Mouse (Mus musculus) liver (tissue): ENCODE results near the gene Nr4a1.

Experiments
- DNase-seq: peaks from one replicate; pipeline ENCODE4 v3.0.0-alpha.2; 2020; ENCODE audit warnings: mixed read lengths

The Nr4a1 gene

DNA sequence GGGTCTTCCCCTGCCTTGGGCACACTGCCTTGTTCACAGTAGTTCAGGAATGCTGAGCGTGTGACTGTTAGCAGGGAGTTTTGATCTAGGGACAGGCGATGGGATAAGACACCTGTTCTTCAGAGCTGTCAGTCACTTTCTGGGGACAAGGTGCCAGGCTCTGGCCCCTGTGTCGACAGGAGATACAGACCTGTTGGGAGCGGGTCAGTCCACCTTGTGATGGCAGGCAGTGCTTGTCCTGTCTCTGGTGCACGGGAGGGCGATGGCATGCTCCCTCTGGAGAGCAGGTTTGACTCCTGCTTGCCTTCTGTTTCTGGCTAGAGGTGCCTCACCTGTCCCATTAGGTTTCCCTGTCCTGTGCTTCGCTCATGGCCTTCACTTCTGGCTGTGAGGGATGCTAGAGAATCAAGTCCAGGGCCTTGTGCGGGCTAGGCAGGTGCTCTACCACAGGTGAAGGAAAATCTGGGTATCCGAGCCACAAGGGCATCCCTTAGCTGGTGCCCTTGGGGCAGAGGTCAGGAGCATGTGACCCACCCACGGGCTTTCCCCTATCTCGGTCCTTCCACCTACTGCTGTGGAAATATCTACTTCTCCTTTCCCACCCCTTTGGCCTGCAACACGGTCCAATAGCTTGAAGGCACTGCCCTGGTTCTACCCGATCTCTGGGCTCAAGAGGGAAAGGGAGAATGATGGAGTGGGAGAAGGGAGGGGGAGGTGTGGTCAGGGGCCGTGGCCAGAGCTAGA, 2.6 kb downstream of the Nr4a1 start:
- no peak for DNase-seq

DNA sequence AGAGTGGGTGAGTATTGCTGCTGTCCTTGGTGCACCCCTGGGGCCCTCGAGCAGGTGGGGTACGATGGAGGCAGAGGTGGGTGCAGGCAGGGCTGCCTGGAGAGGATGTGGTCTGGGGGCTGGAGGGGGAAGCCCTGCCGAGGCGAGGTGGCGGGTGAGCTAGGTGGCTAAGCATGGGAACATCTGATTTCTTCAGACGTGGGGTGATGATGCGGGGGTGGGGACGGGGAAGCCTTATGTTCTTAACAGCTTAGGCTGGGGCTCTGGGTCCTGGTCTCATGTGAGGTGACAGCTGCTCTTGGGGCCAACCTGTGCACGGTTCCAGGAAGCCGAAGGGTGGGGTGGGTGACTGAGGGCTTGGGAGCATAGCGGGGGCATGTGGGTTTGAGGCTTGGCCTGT, 4.4 kb downstream of the Nr4a1 start:
- no peak for DNase-seq

DNA sequence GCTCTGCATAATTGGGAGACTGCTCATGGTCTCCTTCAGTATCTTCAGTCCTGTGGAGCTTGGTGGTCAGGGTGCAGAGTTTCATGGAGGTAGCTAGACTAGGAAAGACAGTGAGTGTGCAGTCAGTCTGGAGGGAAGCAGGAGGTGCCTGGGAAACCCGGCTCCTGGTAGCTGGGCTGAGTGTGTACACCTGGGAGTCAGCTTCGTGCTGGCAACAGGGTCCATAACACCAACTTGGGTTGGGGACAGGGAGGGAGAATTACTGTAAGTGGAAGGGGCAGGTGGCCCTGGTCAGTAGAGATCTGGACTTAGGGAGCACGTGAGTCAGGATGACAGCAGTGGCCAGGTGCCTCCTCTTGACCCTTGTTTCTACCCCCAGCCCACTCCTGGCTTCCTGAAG, 5.9 kb downstream of the Nr4a1 start:
- DNase-seq: no peak

DNA sequence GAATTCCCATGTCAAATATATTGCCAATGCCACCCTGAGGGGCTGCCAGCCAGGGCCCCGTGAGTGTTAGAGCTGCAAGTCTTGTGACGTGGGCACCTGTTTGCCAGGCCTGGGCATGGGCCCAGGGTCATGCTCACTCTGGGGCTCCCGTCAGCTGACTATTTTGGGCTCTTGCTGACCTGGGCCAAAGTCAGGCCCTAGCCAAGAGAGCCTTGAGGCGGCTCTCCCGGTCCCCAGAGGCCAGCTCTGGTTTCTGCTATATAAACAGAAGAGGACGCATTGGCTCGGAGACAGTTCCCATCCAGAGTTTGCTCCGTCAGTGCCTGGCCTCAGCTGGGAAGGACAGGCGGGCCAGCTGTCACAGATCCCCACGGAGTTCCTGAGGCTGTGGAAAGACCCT, 6.3 kb downstream of the Nr4a1 start:
- no peak for DNase-seq

DNA sequence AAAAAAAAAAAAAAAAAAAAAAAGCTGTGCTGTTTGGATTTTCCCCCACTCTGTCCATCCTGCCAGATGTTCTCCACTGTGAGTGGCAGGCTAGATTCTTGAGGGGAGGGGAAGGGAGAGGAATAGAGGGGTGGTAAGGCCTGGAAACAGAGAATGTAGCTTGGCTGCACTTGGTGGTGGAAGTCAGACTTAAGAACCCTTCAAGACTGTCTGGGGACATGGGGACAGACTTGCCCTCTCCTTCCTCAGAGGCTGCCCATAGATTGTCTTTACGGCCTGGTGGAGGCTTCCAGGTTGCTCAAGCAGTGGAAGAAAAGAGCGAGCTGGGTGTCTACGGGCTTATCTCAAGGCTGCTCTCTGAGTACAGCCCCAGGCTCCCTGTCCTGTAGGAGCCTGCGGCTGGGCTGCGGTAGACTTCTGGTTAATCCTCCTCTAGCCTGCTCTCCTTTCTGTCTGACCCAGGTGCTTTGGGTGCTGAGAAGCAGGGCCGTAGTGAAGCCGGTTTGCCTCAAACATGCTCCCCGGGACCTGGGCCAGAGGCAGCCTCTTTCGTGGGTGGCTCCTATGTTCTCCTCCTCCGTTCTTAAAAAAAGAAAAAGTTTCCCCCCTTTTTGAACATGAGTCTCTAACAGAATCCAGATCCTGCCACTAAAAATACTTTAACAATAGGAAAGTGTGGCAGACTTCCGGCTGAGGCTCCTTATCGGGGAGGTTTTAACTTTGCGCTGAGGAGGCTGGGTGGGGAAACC, 7.0 kb downstream of the Nr4a1 start:
- no peak for DNase-seq

DNA sequence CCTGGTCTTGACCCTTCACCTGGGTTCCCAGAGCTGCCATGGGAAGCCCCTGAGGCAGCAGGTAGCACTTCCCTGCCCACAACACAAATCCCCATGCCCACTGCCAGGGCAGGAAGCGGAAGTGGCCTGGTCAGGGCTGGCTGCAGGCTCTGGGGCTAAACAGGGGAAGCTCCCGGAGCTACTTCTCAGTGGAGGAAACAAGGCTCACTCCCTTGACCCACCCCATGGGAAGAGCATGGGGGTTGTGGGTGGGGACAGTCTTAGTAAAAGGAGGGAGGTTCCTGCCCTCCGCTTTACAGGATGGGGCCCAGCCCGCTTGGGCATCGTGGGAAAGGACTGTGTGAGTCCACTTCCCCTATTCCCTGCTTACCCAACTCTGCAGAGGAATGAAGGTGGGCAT, 8.4 kb downstream of the Nr4a1 start:
- peak; percentile 52 for DNase-seq

DNA sequence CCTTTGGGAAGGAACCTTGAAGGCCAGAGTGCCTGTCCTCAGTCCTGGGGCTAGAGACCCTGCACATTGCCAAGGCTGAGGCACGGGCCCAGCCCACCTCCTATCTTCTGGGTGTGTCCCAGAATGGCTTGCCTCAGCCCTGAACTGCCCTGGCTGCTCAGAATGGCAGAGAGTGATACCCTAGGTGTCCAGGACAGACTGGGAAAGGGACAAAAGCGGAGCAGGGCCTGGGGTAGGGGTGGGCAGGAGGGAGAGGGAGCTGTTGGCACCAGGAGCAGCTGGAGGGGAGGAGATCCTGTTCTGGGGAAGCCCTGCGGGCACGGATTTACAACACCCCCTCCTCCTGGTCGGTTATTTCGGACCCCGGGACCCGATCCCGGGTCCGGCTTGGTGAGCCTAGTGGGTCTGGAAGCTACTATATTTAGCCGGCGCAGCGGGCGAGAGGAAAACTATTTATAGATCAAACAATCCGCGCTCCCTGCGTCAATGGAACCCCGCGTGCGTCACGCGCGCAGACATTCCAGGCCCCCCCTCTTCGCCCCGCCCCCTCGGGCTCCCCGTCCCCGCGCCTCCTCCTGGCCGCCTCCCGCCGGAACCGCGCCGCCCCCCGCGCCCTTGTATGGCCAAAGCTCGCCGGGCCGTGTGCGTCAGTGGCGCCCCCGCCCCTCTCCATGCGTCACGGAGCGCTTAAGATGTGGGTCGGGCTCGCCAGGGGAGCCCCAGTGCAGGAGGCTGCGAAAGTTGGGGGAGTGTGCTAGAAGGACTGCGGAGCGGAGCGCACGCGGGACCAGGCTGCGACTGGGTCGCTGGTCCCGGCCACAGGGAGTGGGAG, 12.3 kb downstream of the Nr4a1 start:
- DNase-seq: peak; percentile 81

DNA sequence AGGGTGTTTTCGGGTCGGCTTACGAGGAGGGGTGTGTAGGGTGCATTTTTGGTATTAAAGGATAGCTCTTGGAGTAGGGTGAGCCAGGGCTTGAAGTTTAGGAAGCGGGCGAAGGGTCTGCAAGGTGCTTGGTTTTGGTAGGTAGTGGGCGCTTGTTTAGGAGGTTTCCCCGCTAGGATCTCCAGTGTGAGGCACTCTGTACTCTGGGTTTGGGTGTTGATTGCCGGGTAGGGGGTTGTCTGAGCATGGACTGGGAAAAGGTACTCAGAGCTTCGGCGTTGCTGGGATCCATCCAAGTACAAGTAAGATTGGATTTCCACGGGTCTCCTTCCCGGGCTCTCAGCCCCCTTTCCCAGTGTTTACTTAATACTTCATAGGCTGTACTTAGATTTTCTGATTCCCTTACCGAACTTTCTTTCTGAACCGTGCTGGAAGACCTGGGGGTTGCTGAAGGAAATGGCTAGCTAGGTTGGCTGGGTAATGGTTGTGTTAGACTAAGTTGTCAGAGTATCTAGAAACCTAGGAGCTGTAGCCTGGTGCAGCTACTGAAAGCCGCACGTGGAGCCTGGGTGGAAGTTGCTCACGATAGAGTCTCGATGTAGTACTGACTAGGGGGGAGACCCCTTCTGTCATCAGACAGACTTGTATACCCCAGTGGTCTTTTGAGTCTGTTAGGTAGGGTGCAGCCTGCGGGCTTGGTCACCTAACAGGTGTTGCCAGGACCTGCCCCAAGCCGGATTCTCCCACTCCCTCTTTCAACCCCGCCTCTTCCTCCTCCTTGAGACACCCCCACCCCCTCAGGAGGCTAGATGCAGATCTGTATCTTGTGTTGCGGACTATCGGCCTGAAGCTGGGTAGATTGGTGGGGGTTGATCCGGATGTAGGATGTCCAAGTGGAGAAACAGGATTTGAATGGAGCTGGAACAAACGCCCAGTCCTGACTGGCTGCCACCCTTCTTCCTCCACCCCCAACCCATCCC, 13.3 kb downstream of the Nr4a1 start:
- DNase-seq: no peak

DNA sequence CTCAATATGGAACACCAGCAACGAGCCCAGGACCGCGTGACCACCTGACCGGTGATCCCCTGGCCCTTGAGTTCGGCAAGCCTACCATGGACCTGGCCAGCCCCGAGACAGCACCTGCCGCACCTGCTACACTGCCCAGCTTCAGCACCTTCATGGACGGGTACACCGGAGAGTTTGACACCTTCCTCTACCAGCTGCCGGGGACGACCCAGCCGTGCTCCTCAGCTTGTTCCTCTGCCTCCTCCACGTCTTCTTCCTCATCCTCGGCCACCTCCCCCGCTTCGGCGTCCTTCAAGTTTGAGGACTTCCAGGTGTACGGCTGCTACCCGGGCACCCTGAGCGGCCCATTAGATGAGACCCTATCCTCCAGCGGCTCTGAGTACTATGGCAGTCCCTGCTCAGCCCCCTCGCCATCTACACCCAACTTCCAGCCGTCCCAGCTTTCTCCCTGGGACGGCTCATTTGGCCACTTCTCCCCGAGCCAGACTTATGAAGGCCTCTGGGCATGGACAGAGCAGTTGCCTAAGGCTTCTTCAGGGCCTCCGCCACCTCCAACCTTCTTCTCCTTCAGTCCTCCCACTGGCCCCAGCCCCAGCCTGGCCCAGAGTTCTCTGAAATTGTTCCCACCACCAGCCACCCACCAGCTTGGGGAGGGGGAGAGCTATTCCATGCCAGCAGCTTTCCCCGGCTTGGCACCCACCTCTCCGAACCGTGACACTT, 16.2 kb downstream of the Nr4a1 start:
- DNase-seq: no peak

DNA sequence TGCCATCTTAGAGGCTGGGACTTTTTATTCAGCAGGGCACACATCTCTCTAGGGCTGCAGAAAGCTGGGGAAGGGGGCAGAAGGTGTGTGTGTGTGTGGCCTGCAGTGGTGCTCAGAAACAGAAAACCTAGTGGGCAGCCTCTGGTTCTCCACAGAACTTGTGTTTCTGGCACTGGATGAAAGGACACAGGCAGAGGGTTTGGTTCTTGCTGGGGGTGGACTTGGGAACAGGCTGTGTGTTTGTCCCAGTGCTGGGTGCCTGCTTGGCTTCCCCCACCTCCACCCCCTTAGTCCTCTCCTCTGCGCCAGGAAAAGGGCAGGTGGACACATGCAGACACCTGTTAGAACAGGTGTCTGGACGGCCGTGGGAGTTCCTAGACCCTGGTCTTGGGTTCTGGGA, 17.0 kb downstream of the Nr4a1 start:
- DNase-seq: no peak

DNA sequence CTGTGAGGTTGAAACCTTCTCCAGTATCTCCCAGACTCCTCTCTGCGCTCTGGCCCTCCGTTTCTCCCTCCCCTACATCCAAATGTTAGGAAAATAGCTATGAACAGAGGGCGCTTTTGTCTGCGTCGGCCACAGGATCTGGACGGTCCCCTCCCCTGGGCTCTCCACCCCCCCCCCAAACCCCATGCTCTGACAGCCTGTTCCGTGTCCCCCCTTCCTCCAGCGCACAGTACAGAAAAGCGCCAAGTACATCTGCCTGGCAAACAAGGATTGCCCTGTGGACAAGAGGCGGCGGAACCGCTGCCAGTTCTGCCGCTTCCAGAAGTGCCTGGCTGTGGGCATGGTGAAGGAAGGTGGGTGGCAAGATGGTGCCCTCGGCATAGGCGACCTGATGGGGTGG, 17.4 kb downstream of the Nr4a1 start:
- DNase-seq: no peak

DNA sequence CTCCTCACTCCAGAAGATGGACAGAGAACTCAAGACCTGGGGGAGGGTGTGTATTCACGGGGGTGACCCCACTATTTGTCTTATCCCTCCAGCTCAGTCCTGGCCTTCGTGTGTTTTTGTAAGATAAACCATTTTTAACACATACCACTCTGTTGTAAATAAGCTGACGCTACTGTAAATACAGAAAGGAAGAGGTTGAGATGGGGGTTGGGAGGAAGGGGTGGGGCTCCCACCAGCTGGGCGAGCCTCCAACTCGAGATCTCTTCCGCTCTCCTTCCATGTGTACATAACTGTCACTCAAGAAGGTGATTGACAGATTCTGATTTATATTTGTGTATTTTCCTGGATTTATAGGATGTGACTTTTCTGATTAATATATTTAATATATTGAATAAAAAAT, 20.3 kb downstream of the Nr4a1 start:
- no peak for DNase-seq

DNA sequence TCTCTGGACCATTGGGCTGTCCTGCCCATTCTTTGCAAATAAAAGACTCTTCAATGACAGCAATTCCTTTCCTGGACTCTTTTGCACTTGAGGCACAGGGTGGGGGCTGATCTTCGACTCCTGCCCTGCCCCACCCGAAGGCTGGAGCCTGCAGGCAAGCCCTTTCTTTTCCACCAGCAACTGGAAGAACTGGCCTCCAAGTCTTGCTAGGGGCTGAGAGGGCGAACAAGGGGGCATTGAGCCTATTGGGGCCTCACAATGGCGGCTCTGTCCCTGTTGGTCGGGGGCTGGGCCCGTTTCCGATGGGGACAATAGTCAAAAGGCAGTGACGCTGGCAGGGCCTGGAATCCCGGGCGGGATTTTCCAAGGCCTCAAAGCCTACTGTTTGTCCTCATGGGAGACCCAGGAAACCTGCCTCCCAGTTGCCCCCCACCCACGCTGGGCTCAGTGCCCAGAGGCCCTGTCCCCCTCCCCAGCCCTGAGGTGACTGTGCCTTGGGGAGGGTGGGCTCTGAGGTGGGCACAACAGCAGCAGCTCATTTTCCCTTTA, 23.4 kb downstream of the Nr4a1 start:
- no peak for DNase-seq

DNA sequence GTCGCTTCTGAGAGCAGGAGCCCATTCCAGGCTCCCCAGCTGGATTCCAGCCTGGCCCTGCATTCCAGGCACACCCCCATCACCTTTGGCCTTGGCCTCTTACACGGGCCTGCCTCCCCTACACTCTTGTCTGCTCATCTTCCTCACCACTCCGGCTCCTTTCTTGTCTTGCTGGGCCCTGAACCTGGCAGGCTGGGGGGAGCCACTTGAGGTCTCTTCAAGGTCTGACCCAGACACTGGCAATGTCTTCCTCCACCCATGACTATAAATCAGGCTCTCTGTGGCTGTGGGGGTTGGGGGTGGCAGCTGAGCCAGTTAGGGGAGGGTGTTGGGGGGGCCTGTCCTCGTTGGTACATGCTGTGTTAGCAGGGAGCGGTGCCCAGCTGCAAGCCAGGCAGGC, 24.5 kb downstream of the Nr4a1 start:
- no peak for DNase-seq

DNA sequence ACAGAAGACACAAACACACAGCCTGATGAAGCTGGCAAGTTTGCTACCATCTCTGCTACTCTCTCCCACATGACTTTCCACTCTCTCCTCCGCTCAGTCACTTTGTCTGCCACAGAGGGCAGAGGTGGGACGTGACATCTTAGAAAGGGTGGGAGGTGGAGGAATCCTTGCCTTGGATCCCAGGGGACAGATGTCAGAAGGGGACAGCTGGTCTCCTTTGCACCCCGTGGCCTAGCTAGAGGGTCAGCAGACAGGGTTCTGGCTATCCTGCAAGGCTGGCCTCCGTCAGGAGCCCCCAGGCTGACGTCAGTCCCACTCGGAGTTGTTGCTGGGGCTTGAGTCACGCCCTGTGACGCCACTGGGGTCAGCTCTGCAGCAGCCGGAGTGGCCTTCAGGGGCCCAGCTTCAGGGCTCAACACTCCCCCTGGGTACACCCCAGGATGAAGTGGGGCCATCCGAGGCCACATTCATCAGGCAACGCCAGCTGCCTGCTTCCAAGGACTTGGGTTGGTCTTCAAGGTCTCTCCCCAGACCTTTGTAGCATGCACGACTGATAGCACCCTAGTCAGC, 25.4 kb downstream of the Nr4a1 start:
- no peak for DNase-seq

DNA sequence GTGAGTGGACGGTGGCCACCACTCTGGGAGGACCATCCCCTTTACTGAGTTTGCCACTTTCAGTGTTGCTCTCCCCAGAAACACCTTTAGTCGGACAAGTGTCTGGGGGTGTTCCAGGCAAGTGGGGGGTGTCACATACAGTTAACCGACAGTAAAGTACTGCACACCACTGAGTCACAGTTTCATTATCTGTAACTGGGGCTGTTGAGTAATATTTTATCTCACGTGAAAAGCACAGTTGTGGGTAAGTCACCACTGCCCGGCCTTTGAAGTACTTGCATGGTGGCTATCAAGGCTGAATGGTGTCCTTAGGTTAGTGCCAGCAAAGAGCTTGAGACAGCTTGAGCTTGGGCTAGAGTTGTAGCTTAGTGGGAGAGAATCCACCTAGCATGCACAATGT, 28.4 kb downstream of the Nr4a1 start:
- DNase-seq: no peak

DNA sequence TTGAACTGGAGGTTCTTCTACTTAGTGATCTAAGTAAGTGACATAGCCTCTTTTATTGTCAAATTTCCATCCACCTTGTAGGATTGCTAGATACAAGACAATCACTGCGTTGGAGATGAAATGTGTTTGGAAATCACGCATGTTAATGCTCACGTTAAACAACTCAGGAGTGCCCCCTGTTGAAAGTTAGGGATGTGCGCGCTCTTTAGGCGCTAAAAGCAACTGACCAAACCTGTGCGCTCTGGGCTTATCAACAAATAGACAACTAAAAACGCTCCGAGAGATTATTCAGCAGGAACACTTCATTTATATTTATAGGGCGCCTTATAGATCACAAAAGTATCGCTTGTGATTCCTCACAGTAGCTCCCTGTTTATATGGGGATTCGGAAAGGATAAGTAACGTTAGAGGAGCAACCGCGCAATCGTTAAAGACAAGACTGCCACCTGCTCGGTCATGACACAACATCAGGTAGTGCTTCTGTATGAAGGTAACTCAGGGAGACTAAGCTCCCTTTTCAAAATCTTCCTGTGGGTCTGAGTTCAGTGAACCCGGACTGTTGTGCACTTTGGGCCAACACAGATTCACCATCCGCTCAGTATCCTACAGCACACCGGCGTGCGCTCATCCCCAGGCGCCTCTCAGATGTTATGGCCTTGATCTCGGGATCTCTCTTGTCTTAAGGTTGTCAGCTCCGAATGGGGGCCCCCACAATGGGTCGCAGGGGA, 29.3 kb downstream of the Nr4a1 start:
- DNase-seq: peak; percentile 59

DNA sequence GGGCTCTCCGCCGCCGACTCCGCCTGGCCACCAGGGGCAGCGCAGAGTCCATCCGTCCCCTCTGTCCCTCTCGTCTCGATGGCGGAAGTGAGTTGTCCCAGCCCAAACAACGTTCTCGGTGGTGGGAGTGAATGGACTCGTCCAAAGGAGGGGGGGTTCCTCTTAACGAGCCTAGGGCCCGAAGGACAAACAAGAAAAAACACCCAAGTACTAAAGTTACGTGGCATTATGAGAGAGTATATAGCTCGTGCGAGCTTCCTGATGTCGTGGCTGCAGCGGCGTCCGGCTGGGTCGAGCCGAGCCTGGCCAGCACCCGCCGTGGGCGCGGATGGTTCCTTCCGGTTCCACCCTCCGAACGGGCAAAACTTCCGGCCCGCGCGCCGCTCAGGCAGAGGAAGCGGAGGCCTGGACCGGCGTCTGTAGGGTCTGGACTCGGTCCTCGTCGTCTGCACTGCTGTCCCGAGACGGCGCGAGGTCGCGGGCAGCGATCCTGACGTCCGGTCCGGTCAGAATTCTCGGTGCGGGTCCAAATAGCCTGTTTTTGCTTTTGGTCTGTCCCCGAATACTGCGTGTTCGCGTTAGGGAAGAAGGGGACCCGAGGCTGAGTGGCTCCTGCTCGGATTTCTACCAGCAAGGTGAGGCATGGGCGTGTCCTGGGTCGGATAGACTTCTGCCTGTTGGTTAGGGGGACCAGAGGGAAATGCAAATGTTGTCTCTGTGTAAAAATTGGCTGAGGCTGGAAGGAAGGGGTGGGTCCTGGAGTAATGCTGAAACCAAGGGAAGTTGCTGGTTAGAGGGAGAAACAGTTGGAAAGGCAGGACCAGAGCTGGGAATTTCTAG, 30.1 kb downstream of the Nr4a1 start, which contains the start of gene Atg101:
TSS of gene Atg101 (plus strand) at position 362 of the 840 bp plus-strand sequence.
- DNase-seq: peak; percentile 91

DNA sequence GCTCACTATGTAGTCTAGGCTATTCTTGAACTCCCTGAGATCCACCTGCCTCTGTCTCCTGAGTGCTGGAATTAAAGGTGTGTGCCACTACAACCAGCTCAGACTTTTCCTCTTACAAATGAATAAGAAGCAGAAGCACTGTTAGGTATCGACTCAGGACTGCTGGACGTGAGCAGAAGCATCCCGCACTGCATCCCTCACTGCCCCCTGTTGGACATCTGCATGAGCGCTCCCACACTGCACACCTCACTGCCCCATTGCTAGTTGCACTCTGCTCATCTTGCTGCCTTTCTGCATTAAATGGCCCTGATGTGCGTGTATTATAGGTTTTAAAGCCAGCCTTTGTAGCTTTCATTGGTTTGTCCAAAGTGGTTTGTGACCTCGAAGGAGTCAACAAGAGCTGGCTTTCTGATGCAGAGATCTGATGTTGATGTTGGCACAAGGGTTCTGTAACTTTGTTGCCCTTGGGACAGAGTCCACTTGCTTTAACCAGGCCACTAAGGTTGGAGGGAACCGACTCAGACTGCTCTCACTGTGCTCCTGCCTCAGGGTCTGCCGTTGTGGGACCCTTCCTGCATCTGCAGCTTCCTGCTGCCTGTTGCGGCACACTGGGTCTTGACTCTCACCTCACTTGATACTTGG, 32.2 kb downstream of the Nr4a1 start:
- no peak for DNase-seq
